Mouse (Mus musculus) left cerebral cortex, adult 9 months (tissue): ENCODE measurements at regions not wholly inside any gene's neighbourhood (a gene's known extent, or its start where the extent isn't known, plus 50 kb on each side); places are given as distances from the start of the nearest gene placed in this dataset.

Experiments
- DNase-seq, 2 experiments: peaks; one replicate each; pipeline ENCODE4 v3.0.0; 2022; ENCODE audit warnings: low spot score in 2 of 2

GRCm38 (mm10) chr3:140645785-140646388 lies 566.3 kb downstream of the Pdha2 start:
- no peak for DNase-seq

DNA sequence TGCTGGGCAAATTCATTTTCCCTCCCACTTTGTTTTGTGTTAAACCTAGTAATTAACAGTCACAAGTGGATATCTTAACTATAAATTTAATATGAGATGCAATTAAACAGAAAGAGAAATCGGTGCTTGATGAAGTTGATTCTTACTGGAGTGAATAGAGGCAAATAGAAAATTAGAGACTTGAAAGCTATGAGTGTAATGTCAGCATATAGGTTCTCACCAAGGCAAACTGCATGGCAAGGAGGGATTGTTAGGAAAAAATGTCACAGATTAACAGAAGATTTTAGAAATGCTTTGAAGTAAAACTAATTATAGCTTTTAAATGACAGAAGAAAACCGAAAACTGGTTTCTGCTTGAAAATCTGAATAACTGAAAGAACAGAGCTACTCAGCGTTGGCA lies 592.3 kb downstream of the Pdha2 start:
- DNase-seq, result no peak
